In genomic region chr5:74277216-74277615, GRCm38 (mm10) we compare ENCODE assay signal across 9 mouse cellular contexts.
DNase-seq lines count a peak whose midpoint lies in the region; ATAC-seq and TF ChIP-seq lines count a peak whose summit lies in the region.
"Had no signal": no experiment of that assay in that cellular context is flagged by ENCODE, and none has a peak within 500 bp of the region (broad histone marks: within the 10 kb centered on the region; RNA-seq: fewer than 3 reads in every experiment).

No protein-coding gene starts in this region.

- no peak overlapping the region for H3K9ac ChIP-seq in heart, embryonic 16.5 days (ENCODE audit: low read length)
- H3K9ac ChIP-seq in heart, embryonic 11.5 days (ENCODE audit: low read depth, low read length), result no peak overlapping the region
- no peak overlapping the region for H3K9ac ChIP-seq in forebrain, postnatal 0 days
- no peak overlapping the region for H3K9ac ChIP-seq in limb, embryonic 13.5 days

- no peak for DNase-seq in forebrain, postnatal 0 days
- DNase-seq in testis, postnatal 14 days (ENCODE audit: low spot score), result no peak
- DNase-seq in spleen, postnatal 4 days (ENCODE audit: low spot score in 2 of 2), result no peak
- no peak for DNase-seq in adrenal gland, postnatal 36 days

- no peak for TF ChIP-seq CTCF in forebrain, postnatal 0 days (IDR thresholded peaks at IDR 0.05; ENCODE audit: low read depth)

- H3K27ac ChIP-seq in heart, embryonic 16.5 days (ENCODE audit: low read length), result peak overlapping the region; percentile 4; the same call in 1 of the 2 replicates
- H3K27ac ChIP-seq in heart, embryonic 11.5 days (ENCODE audit: low read depth, low read length), result no peak overlapping the region
- no peak overlapping the region for H3K27ac ChIP-seq in forebrain, postnatal 0 days (ENCODE audit: low read depth, low read length)
- H3K27ac ChIP-seq in limb, embryonic 13.5 days, result peak overlapping the region; percentile 1; the same call in 1 of the 2 replicates
- H3K27ac ChIP-seq: gastrocnemius, adult 2 months had no signal

- no peaks in the 10 kb centered on the region for H3K27me3 ChIP-seq in heart, embryonic 16.5 days (ENCODE audit: control insufficient read depth, insufficient read depth, low read length)
- H3K27me3 ChIP-seq in heart, embryonic 11.5 days (ENCODE audit: control insufficient read depth, insufficient read depth, low read length), result no peaks in the 10 kb centered on the region
- no peaks in the 10 kb centered on the region for H3K27me3 ChIP-seq in forebrain, postnatal 0 days (ENCODE audit: insufficient read depth, low read length)
- H3K27me3 ChIP-seq in limb, embryonic 13.5 days, result no peaks in the 10 kb centered on the region

- H3K4me1 ChIP-seq in heart, embryonic 16.5 days (ENCODE audit: control insufficient read depth, insufficient read depth, low read length), result peaks cover 24% of the 10 kb centered on the region
- H3K4me1 ChIP-seq in heart, embryonic 11.5 days (ENCODE audit: control insufficient read depth, insufficient read depth, low read length), result peaks cover 7% of the 10 kb centered on the region
- H3K4me1 ChIP-seq in forebrain, postnatal 0 days (ENCODE audit: insufficient read depth), result no peaks in the 10 kb centered on the region; the same call in 1 of the 2 replicates
- peaks cover 40% of the 10 kb centered on the region for H3K4me1 ChIP-seq in limb, embryonic 13.5 days

- no peak for ATAC-seq in heart, embryonic 16.5 days (replicated peaks; ENCODE audit: extremely low read depth, insufficient read depth, low FRiP score)
- ATAC-seq in heart, embryonic 11.5 days (replicated peaks; ENCODE audit: insufficient number of reproducible peaks, low FRiP score, low TSS enrichment), result no peak
- ATAC-seq in activated CD4-positive, CD25-positive, alpha-beta regulatory T cell, adult 4 months, result peak; percentile 25
- peak; percentile 58 for ATAC-seq in forebrain, postnatal 0 days
- ATAC-seq in limb, embryonic 13.5 days (ENCODE audit: low FRiP score, low read depth), result peak; percentile 54; the same call in 1 of the 2 replicates

- 80% methylated on average over 5 of the region's 5 CpGs for WGBS in heart, embryonic 16.5 days
- 78% methylated on average over 5 of the region's 5 CpGs for WGBS in heart, embryonic 11.5 days (ENCODE audit: insufficient replicate concordance)
- 70% methylated on average over 5 of the region's 5 CpGs for WGBS in forebrain, postnatal 0 days
- 73% methylated on average over 5 of the region's 5 CpGs for WGBS in limb, embryonic 13.5 days

- H3K36me3 ChIP-seq in heart, embryonic 16.5 days (ENCODE audit: control insufficient read depth, insufficient read depth), result no peaks in the 10 kb centered on the region
- H3K36me3 ChIP-seq in heart, embryonic 11.5 days (ENCODE audit: control insufficient read depth, insufficient read depth, low read length), result no peaks in the 10 kb centered on the region
- H3K36me3 ChIP-seq in forebrain, postnatal 0 days (ENCODE audit: insufficient read depth), result no peaks in the 10 kb centered on the region
- no peaks in the 10 kb centered on the region for H3K36me3 ChIP-seq in limb, embryonic 13.5 days

- H3K9me3 ChIP-seq in heart, embryonic 16.5 days (replicated peaks; ENCODE audit: control insufficient read depth, low read length), result no peaks in the 10 kb centered on the region
- no peaks in the 10 kb centered on the region for H3K9me3 ChIP-seq in heart, embryonic 11.5 days (replicated peaks; ENCODE audit: control insufficient read depth, low read length)
- no peaks in the 10 kb centered on the region for H3K9me3 ChIP-seq in forebrain, postnatal 0 days (ENCODE audit: low read length)
- H3K9me3 ChIP-seq in limb, embryonic 13.5 days, result no peaks in the 10 kb centered on the region

- no peak overlapping the region for H3K4me3 ChIP-seq in heart, embryonic 16.5 days (ENCODE audit: low read length)
- H3K4me3 ChIP-seq in heart, embryonic 11.5 days (ENCODE audit: low read depth, low read length), result no peak overlapping the region
- H3K4me3 ChIP-seq in forebrain, postnatal 0 days (ENCODE audit: low read depth, low read length), result no peak overlapping the region
- H3K4me3 ChIP-seq in limb, embryonic 13.5 days, result no peak overlapping the region
- H3K4me3 ChIP-seq: gastrocnemius, adult 2 months had no signal

- no peak overlapping the region for H3K4me2 ChIP-seq in heart, embryonic 16.5 days (ENCODE audit: low read depth, low read length)
- H3K4me2 ChIP-seq in heart, embryonic 11.5 days, result no peak overlapping the region
- no peak overlapping the region for H3K4me2 ChIP-seq in forebrain, postnatal 0 days (ENCODE audit: low read depth)
- no peak overlapping the region for H3K4me2 ChIP-seq in limb, embryonic 13.5 days (replicated peaks)

Comparison
In these comparisons a context has a peak if more than half of its experiments do, and no peak if none do; other contexts are left out.
1. H3K27ac ChIP-seq: peak in heart, embryonic 16.5 days (single experiment) and limb, embryonic 13.5 days (single experiment); none in heart, embryonic 11.5 days (single experiment) and forebrain, postnatal 0 days (single experiment).
2. ATAC-seq: peak in activated CD4-positive, CD25-positive, alpha-beta regulatory T cell, adult 4 months (single experiment), forebrain, postnatal 0 days (single experiment) and limb, embryonic 13.5 days (single experiment); none in heart, embryonic 16.5 days (single experiment) and heart, embryonic 11.5 days (single experiment).